In genomic region chr14:19776179-19776578, GRCm38 (mm10) we compare ENCODE assay signal across 20 mouse cellular contexts. TPM values are rescaled to one million over a fixed set of nuclear protein-coding genes. Genes with fewer than 3 reads are reported as not detected.
DNase-seq lines count a peak whose midpoint lies in the region; ATAC-seq and TF ChIP-seq lines count a peak whose summit lies in the region.
"Had no signal": no experiment of that assay in that cellular context is flagged by ENCODE, and none has a peak within 500 bp of the region (broad histone marks: within the 10 kb centered on the region; RNA-seq: fewer than 3 reads in every experiment).

No protein-coding gene starts in this region.

- H3K36me3 ChIP-seq in heart, embryonic 13.5 days: peaks cover 45% of the 10 kb centered on the region
- peaks cover 21% of the 10 kb centered on the region; the same call in 1 of the 2 replicates for H3K36me3 ChIP-seq in kidney, postnatal 0 days (ENCODE audit: insufficient read depth, low read length)
- H3K36me3 ChIP-seq in midbrain, embryonic 11.5 days (ENCODE audit: control insufficient read depth, insufficient read depth, low read length): no peaks in the 10 kb centered on the region
- no peaks in the 10 kb centered on the region for H3K36me3 ChIP-seq in midbrain, embryonic 16.5 days (ENCODE audit: control insufficient read depth, insufficient read depth, low read length)
- H3K36me3 ChIP-seq: forebrain, embryonic 15.5 days; hindbrain, embryonic 13.5 days; midbrain, embryonic 13.5 days; neural tube, embryonic 13.5 days had no signal

- no peak for ATAC-seq in heart, embryonic 13.5 days (ENCODE audit: extremely low read depth, insufficient number of reproducible peaks, low FRiP score, low TSS enrichment)
- peak; percentile 14; the same call in 1 of the 2 replicates for ATAC-seq in kidney, postnatal 0 days (replicated peaks; ENCODE audit: low FRiP score, low read depth)
- ATAC-seq in midbrain, embryonic 11.5 days (ENCODE audit: low FRiP score): no peak
- ATAC-seq in midbrain, embryonic 16.5 days: no peak
- ATAC-seq: CD4-positive, CD25-positive, alpha-beta regulatory T cell, adult 4 months; forebrain, embryonic 15.5 days; inflammation-experienced regulatory T-cells, adult 6 months; midbrain, embryonic 13.5 days had no signal

- H3K4me1 ChIP-seq in heart, embryonic 13.5 days: peaks cover 48% of the 10 kb centered on the region
- no peaks in the 10 kb centered on the region for H3K4me1 ChIP-seq in kidney, postnatal 0 days (replicated peaks; ENCODE audit: insufficient read depth, low read length)
- no peaks in the 10 kb centered on the region for H3K4me1 ChIP-seq in midbrain, embryonic 11.5 days (ENCODE audit: control insufficient read depth, insufficient read depth, low read length)
- no peaks in the 10 kb centered on the region for H3K4me1 ChIP-seq in midbrain, embryonic 16.5 days (ENCODE audit: control insufficient read depth, insufficient read depth, low read length)
- H3K4me1 ChIP-seq: embryonic facial prominence, embryonic 15.5 days; forebrain, embryonic 15.5 days; hindbrain, embryonic 13.5 days; limb, embryonic 13.5 days; midbrain, embryonic 13.5 days; neural tube, embryonic 13.5 days had no signal

- peak overlapping the region; percentile 13; the same call in 1 of the 2 replicates for H3K27ac ChIP-seq in heart, embryonic 13.5 days (replicated peaks)
- H3K27ac ChIP-seq in kidney, postnatal 0 days: peak overlapping the region; percentile 51
- H3K27ac ChIP-seq in midbrain, embryonic 11.5 days (ENCODE audit: low read depth, low read length): no peak overlapping the region
- no peak overlapping the region for H3K27ac ChIP-seq in midbrain, embryonic 16.5 days (ENCODE audit: low read length)
- H3K27ac ChIP-seq: embryonic facial prominence, embryonic 15.5 days; forebrain, embryonic 15.5 days; hindbrain, embryonic 13.5 days; limb, embryonic 13.5 days; liver, embryonic 15.5 days; midbrain, embryonic 13.5 days; neural tube, embryonic 13.5 days had no signal

- DNase-seq in heart, postnatal 36 days: no peak
- no peak for DNase-seq in kidney, postnatal 0 days (ENCODE audit: low spot score)
- no peak for DNase-seq in kidney, postnatal 25 days
- DNase-seq in midbrain, embryonic 11.5 days (ENCODE audit: low spot score, missing footprints): peak; percentile 79
- DNase-seq in R1 (ENCODE audit: low read depth, low spot score): peak; percentile 70
- DNase-seq in left cerebral cortex, postnatal 4 days: no peak
- DNase-seq: cerebellum, adult 9-10 months had no signal

- H3K27me3 ChIP-seq in heart, embryonic 13.5 days (replicated peaks): no peaks in the 10 kb centered on the region
- H3K27me3 ChIP-seq in kidney, postnatal 0 days (ENCODE audit: insufficient read depth, low read length): no peaks in the 10 kb centered on the region
- no peaks in the 10 kb centered on the region for H3K27me3 ChIP-seq in midbrain, embryonic 11.5 days (ENCODE audit: control insufficient read depth, insufficient read depth, low read length)
- no peaks in the 10 kb centered on the region for H3K27me3 ChIP-seq in midbrain, embryonic 16.5 days (ENCODE audit: control insufficient read depth, insufficient read depth, low read depth, low read length)
- H3K27me3 ChIP-seq: embryonic facial prominence, embryonic 15.5 days; forebrain, embryonic 15.5 days; heart, embryonic 12.5 days; hindbrain, embryonic 13.5 days; limb, embryonic 13.5 days; liver, embryonic 15.5 days; midbrain, embryonic 13.5 days; neural tube, embryonic 13.5 days had no signal

- no peaks in the 10 kb centered on the region for H3K9me3 ChIP-seq in heart, embryonic 13.5 days
- no peaks in the 10 kb centered on the region for H3K9me3 ChIP-seq in kidney, postnatal 0 days (replicated peaks; ENCODE audit: low read length)
- H3K9me3 ChIP-seq in midbrain, embryonic 11.5 days (ENCODE audit: control insufficient read depth, low read length): no peaks in the 10 kb centered on the region
- no peaks in the 10 kb centered on the region for H3K9me3 ChIP-seq in midbrain, embryonic 16.5 days (replicated peaks; ENCODE audit: control insufficient read depth, low read length, poor library complexity, severe bottlenecking)
- H3K9me3 ChIP-seq: embryonic facial prominence, embryonic 15.5 days; forebrain, embryonic 15.5 days; limb, embryonic 13.5 days; liver, embryonic 15.5 days; midbrain, embryonic 13.5 days; neural tube, embryonic 13.5 days had no signal

- 94% methylated on average over 5 of the region's 5 CpGs for WGBS in heart, embryonic 13.5 days
- WGBS in kidney, postnatal 0 days: 95% methylated on average over 5 of the region's 5 CpGs
- WGBS in midbrain, embryonic 11.5 days: 95% methylated on average over 5 of the region's 5 CpGs
- whole genome bisulfite sequencing in midbrain, embryonic 16.5 days: 98% methylated on average over 5 of the region's 5 CpGs

- no peak overlapping the region for H3K4me2 ChIP-seq in heart, embryonic 13.5 days
- H3K4me2 ChIP-seq in kidney, postnatal 0 days (ENCODE audit: low read length): no peak overlapping the region
- no peak overlapping the region for H3K4me2 ChIP-seq in midbrain, embryonic 11.5 days
- H3K4me2 ChIP-seq in midbrain, embryonic 16.5 days (ENCODE audit: low read length): no peak overlapping the region
- H3K4me2 ChIP-seq: embryonic facial prominence, embryonic 15.5 days; forebrain, embryonic 15.5 days; heart, embryonic 12.5 days; hindbrain, embryonic 13.5 days; limb, embryonic 13.5 days; liver, embryonic 15.5 days; midbrain, embryonic 13.5 days; neural tube, embryonic 13.5 days had no signal

- no peak overlapping the region for H3K4me3 ChIP-seq in heart, embryonic 13.5 days
- H3K4me3 ChIP-seq in kidney, postnatal 0 days (replicated peaks; ENCODE audit: low read depth, low read length): no peak overlapping the region
- no peak overlapping the region for H3K4me3 ChIP-seq in midbrain, embryonic 11.5 days (ENCODE audit: low read depth, low read length)
- H3K4me3 ChIP-seq in midbrain, embryonic 16.5 days (ENCODE audit: low read depth, low read length): no peak overlapping the region
- H3K4me3 ChIP-seq: embryonic facial prominence, embryonic 15.5 days; forebrain, embryonic 15.5 days; heart, embryonic 12.5 days; hindbrain, embryonic 13.5 days; limb, embryonic 13.5 days; liver, embryonic 15.5 days; midbrain, embryonic 13.5 days; myocyte; neural tube, embryonic 13.5 days had no signal

- H3K9ac ChIP-seq in heart, embryonic 13.5 days: no peak overlapping the region
- H3K9ac ChIP-seq in kidney, postnatal 0 days (ENCODE audit: low read depth, low read length): no peak overlapping the region
- H3K9ac ChIP-seq in midbrain, embryonic 11.5 days (ENCODE audit: low read length): no peak overlapping the region
- H3K9ac ChIP-seq in midbrain, embryonic 16.5 days (ENCODE audit: low read depth, low read length): no peak overlapping the region
- H3K9ac ChIP-seq: embryonic facial prominence, embryonic 15.5 days; forebrain, embryonic 15.5 days; heart, embryonic 12.5 days; hindbrain, embryonic 13.5 days; limb, embryonic 13.5 days; liver, embryonic 15.5 days; midbrain, embryonic 13.5 days; neural tube, embryonic 13.5 days had no signal

- intact Hi-C loops in heart, postnatal 36 days (cut with DNase I): loop anchor here (5.0 kb wide), 1 partner anchor 41 kb away; no protein-coding TSS in a partner anchor
- intact Hi-C loops in left cerebral cortex, postnatal 4 days (cut with DNase I): no loop called here

- TF ChIP-seq CTCF in kidney, postnatal 0 days (IDR thresholded peaks at IDR 0.05; ENCODE audit: low read depth): peak; percentile 45

RNA-seq across cellular contexts. Expression of gene Nid2, which starts 25.1 kb away (rescaled TPM):
- 124 and 138 TPM in 2 replicates for polyA plus RNA-seq in heart, embryonic 13.5 days (2015; fragmentation: Nextera tagmentation; extraction: Ambion mirVana)
- 10 to 100 TPM; 35.0 to 36.3 TPM for total RNA-seq in heart, postnatal 36 days (2021)
- 65.3 and 71.0 TPM in 2 replicates for polyA plus RNA-seq in kidney, postnatal 0 days (2015; fragmentation: Nextera tagmentation; extraction: Ambion mirVana)
- polyA plus RNA-seq in midbrain, embryonic 11.5 days (2014; fragmentation: Nextera tagmentation; extraction: Ambion mirVana): 30.0 and 32.2 TPM in 2 replicates
- polyA plus RNA-seq in midbrain, embryonic 16.5 days (2015; fragmentation: Nextera tagmentation; extraction: Ambion mirVana): 28.2 and 31.6 TPM in 2 replicates
- total RNA-seq in left cerebral cortex, postnatal 4 days (2021): 10 to 100 TPM; 22.7 to 24.8 TPM

RNA-seq across cellular contexts. Expression of gene Rtraf, which starts 47.4 kb away (rescaled TPM):
- polyA plus RNA-seq in heart, embryonic 13.5 days (2015; fragmentation: Nextera tagmentation; extraction: Ambion mirVana): 172 and 178 TPM in 2 replicates
- 10 to 100 TPM; 71.0 to 75.8 TPM for total RNA-seq in heart, postnatal 36 days (2021)
- polyA plus RNA-seq in kidney, postnatal 0 days (2015; fragmentation: Nextera tagmentation; extraction: Ambion mirVana): 242 and 246 TPM in 2 replicates
- polyA plus RNA-seq in midbrain, embryonic 11.5 days (2014; fragmentation: Nextera tagmentation; extraction: Ambion mirVana): 277 and 280 TPM in 2 replicates
- 138 and 143 TPM in 2 replicates for polyA plus RNA-seq in midbrain, embryonic 16.5 days (2015; fragmentation: Nextera tagmentation; extraction: Ambion mirVana)
- total RNA-seq in left cerebral cortex, postnatal 4 days (2021): 10 to 100 TPM; 67.1 to 73.1 TPM

Comparison
In these comparisons a context has a peak if more than half of its experiments do, and no peak if none do; other contexts are left out.
1. H3K27ac ChIP-seq: peak in heart, embryonic 13.5 days (single experiment) and kidney, postnatal 0 days (single experiment); none in midbrain, embryonic 11.5 days (single experiment) and midbrain, embryonic 16.5 days (single experiment).
2. DNase-seq: peak in midbrain, embryonic 11.5 days (single experiment) and R1 (single experiment); none in heart, postnatal 36 days (0 of 2), kidney, postnatal 0 days (single experiment), kidney, postnatal 25 days (0 of 2) and left cerebral cortex, postnatal 4 days (single experiment).